Mouse (Mus musculus) G1E (cell line): ENCODE measurements around the gene Tsg101.

ENCODE experiments used
- CTCF ChIP-seq: IDR thresholded peaks from 2 replicates; pipeline ENCODE4 v1.5.1; 2012; ENCODE audit warnings: low read depth, low read length, inconsistent platforms, mixed read lengths
- TAL1 ChIP-seq: conservative IDR thresholded peaks from 2 replicates; pipeline ENCODE4 v1.6.1; 2012; ENCODE audit warnings: low read depth, low read length, inconsistent platforms, mixed read lengths

- TF ChIP-seq CTCF, result no peak
- no peak for TF ChIP-seq TAL1
Observed at GRCm38 (mm10) chr7:46839861-46840260, 79.9 kb downstream of the Tsg101 start.
